Mouse (Mus musculus) urinary bladder, postnatal 14 days (tissue): ENCODE measurements at regions not wholly inside any gene's neighbourhood (a gene's known extent, or its start where the extent isn't known, plus 50 kb on each side); places are given as distances from the start of the nearest gene placed in this dataset.
A peak's percentile ranks its signal among the peaks of the same experiment; 100 is the strongest.

Source experiments
- DNase-seq: peaks from one replicate; pipeline ENCODE4 v3.0.0; 2021; ENCODE audit warnings: low spot score

DNA sequence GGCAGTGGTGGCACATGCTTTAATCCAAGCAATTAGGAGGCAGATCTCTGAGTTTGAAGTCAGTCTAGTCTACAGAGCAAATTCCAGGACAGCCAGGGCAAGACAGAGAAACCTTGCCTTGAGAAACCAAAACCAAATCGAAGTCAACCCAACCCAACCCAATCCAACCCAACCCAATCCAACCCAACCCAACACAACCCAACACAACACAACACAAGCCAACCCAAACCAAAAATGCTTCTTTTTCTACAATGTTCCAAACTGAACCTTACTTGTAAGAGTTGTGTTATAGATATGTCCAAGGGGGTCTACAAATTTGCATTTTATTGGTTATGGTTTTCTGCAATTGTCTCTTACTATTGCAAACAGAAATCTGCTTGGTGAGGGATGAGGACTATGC lies 52.8 kb upstream of the Chodl start:
- DNase-seq = no peak

DNA sequence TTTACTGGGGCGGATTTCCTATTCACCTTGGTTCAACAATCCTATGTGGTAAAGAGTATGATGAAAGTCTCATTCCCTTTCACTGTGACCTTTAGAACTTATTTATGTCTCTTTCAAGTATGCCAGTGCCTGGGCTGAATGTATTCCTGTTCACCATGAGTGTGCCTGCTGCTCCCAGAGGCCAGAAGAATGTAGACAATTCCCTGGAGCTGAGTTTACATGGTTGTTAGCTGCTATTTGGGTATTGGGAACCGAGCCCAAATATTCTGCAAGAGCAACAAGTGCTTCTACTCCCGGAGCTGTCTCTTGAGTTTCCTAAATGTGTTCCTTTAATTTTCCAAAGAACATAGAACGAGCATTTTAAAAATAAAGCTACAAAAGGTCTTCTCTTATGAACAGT lies 71.7 kb upstream of the Chodl start:
- DNase-seq = no peak

DNA sequence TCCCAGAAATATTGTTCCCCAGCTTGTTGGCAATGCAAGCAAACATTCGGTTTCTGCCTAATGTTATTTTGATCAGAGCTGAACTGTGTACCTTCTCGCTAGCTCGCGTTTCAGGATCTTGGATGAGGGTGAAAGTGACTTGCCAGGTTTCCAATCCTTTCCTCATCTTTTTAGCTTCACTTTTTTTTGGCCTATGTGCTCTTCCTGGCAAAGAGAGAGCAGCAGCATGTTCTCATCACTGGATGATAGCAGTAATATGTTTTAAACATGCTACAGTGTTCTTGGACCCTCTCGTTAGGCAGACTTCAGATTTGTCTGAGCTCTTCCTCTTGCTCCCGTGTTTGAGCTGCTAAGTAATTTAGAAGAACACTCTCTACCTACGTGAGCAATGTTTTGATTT lies 99.8 kb upstream of the Chodl start:
- no peak for DNase-seq

DNA sequence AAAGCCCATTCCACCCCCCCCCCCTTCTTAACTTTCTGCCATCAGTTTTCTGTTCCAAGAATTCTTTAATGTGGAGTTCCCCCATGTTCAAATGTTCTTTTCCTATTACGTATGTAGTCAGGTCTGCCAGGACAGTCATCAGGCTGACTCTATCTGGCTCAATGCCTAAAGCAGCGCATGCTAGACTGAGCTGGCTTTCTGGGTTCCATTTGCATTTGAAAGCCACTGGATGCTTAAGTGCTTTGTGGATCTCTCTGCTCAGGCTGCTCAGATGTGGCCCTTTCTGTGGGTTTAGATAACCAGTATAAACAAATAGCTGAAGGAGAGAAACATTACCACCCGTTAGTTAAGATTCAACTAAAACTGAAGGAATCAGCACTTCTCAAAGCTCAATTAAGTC lies 103.0 kb upstream of the Chodl start:
- no peak for DNase-seq

DNA sequence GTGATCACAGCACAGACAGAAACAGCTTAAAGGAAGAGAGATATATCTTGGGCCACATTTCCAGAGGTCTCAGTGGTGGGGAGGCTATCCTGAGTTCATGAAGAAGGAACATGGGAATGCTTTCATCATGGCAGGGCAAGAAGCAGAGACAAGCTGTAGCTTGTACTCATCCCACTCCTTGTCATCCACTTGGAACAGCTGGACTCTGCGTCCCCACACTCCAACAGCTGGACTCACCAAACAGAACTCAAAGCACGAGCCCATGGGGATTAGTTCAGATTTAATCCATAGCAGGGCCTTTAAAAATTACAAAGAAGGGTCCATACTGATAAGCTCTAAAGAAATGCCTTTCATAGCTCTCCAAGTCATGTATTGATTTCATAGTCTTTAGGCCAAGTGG lies 140.7 kb upstream of the Chodl start:
- peak; percentile 39 for DNase-seq

DNA sequence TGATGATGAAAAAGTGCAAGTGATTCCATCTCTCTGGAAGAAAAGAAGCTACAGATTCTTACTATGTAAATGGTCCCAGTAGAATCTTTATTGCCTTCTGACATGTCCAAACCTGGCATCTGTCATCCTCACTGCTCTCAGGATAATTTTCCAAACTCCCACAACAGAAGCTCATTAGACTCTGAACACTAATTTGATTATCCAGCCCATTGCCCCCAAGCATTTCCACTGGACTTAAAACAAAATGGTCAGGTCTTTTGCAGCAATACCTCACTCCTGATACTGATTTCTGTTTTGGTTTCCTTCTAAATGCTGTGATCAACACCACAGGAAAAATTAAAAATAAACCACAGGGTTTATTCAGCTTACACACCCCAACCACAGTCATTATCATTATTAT lies 171.5 kb upstream of the Chodl start:
- DNase-seq = no peak

DNA sequence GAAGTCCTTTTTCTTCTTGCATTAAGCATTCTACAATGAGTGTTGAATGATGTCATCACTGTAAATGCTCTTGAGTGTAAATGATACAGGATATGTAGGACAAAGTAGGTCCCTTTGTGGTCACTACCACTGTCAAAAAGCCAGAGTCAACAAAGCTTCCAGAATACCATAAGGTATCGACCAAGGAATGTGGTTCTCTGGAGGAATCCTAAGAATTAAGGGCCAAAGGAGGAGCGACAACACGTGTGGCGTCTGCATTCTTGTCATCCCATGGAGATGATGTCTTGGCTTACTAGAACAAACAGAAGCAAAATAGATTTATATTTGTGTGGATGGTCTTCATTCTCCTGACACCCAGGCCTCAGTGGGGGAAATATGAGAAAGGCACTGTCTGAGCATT lies 161.4 kb upstream of the D16Ertd472e start:
- no peak for DNase-seq

DNA sequence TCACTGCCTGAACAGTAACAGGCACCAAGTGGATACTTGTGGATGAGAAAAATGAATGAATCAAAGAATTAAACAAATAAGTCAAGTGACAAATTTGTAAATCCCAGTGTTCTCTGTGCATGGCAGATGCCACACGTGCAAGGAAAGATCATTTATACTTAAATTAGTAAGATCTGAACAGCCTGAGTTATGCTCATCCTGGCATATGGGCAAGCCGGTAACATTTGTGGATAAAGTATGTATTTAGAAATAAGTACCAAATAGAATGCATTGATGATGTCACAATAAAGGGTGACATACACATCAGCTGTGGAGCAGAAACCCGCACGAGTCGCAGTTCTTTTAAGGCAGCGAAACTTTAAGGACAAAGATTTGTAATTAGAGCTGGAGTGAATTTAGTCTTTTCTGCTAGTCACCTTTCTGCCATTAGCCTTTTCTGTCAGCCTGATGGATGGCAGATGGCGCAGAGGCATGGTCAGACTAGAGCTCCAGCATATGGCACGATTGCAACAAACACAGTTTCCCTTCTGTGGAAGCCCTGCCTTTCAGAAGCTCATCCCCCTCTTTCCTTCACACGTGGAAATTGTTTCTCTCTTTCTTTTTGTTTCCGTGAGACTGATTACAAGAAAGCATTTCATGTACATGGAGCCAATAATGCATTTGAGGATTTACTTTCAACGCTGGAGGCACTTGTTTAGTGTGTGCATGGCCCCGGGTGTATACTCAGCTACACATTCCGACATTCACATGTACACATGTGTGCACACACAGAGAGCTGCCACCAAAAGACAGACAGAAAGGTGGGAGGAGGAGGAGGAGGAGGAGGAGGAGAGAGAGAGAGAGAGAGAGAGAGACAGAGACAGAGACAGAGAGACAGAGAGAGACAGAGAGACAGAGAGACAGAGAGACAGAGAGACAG lies 154.3 kb upstream of the D16Ertd472e start:
- no peak for DNase-seq

DNA sequence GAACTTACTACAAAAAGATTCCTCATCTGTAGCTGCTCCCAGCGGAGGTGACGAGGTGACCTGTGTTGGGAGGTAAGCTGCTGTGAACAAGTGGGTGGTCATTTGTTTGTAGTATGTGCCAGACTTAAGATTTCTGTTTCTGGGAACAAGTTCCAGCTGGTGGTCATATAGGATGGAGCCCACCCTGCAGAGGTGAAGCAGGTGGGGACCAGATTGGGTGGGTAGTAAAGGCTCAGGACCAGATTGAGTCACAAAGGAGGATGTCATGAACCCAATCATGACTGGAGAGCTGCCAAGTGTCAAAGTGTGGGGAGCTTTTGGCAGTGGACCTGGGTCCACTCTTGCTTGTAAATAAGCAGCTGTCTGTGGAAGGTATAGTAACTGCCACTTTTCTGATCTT lies 149.0 kb upstream of the D16Ertd472e start:
- DNase-seq = no peak

DNA sequence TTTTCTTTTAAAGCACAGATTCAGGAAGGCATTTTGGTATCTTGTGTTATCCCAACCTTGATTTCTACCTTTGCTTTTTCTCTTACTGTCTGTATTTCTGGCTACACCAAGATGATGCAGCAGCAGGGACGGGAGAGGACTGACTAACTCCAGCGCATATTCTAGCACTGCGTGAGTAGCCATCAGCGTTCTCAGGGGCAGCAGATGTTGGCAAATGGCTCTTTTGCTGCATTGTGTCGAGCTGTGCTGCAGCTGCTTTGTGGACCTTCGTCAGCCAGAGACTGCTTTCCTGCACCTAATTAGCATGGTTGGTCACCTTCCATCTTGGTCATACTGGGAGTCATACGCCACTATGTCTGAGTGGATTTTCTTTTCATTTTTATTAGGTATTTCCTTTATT lies 133.4 kb upstream of the D16Ertd472e start:
- no peak for DNase-seq

DNA sequence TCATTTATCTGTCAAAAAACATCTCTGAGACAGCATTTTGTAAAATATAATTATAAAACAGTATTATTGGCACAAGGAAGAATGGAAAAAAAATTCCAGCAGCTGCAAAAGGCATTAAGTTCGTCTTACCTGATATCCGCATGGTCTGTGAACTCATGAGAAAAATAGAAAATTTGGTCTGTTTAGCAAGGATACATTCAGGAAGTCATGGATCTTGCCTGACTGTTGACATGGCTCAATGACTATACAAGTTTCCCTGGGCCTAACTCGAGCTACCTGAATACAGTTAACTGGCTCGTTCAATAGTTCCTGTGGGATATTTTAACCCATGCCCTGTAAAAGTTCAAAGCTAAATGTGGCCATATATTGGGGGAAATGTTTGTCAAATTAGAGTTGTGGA lies 131.1 kb upstream of the D16Ertd472e start:
- DNase-seq = no peak

DNA sequence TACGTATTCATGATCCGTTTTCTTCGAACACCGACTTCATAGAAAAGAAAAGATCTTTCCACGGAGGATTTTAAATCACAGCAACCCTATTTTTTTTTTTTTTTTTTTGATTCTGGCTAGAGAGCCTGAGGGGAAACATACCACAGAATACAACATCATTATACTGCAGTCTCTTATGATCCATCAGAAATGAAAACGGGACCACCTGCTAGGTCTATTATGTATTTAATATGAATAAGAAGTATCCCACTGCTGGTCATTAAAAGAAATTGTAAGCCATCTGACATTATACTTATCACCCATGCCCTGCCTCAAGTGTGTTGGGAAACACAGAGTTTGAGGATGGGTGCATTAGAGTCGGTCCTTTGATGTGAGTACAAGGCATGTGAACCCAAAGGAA lies 130.7 kb upstream of the D16Ertd472e start:
- no peak for DNase-seq

DNA sequence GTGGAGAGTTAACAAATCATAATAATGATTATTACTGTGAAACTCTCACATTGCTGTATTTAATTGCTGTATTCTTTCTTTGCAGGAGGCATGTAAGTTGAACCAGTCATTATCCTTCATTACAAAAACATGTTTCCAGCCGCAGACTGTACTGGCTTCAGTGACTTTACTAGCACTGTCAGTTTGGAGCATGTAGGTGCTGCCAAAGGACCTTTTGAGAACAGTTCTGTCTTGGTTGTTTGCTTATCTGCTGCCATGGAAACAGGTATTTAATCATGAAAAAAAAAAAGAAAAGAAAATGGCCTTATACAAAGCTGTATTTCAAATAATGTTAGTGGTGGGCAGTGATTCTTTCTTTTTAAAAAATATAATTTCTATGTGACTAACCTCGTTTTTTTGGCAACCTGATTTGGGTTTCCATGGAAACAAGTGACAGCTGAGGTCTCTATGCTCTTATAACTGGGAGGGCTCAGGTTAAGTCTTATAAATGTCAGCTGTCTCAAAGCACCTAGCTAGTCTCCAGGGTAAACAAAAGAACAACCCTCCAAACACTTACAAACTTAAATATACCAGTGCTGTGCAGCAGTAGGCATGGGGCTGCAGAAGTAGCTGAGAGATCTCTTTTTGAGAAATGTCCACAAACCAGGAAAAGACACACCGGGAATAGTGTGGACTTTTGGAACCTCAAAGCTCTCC lies 121.2 kb upstream of the D16Ertd472e start:
- DNase-seq = no peak

DNA sequence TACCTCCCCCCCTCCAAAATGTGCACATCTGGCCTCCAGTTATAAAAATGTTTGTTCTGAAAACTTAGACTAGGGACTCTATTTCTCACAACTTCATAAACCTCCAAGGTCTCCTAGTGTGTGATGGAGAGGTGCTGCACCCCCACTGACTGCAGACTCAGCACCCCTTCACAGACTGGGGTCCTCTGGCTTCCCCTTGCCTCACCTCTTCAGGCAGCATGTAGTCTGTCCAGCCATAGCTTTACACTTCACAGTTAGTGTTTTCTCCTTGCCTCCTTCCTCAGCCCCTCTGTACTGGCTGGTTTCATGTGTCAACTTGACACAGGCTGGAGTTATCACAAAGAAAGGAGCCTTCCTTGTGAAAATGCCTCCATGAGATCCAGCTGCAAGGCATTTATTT lies 111.7 kb upstream of the D16Ertd472e start:
- DNase-seq = no peak

DNA sequence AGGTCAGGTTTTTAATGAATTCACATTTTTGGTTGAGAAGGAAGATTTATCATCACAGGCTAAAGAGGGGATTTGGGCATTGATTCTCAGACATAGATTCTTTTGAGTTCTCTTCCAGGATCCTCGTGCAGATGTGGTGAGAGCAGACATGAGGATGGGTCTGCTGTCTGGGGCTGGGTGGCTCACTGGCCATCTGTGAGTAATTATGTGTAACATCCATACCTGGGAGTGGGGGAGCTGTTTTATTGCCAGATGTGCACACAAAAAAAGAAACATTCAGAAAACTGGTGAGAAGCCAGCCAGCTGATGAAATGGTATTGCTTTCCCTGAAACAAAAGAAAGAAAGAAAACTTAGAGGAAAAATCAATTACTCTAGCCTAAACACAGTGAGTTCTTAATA lies 108.7 kb upstream of the D16Ertd472e start:
- no peak for DNase-seq

DNA sequence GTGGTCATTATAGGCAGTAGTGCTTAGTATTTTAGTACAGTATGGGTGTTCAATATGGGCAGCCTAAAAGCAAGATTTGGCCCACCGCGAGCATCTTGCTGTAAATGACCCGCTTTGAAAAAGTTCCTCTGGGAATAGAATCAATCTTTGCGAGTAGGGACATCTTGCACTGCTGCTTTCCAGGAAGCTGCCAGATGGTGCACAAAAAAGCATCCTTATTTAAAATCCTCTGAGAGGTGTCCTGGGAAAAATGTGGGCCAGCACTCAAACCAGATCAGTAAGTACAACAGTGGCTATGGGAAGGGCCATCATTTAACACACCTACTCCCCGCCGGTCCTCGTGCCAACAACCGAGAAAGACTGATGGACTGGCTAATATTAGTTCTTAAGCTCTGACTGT lies 107.5 kb upstream of the D16Ertd472e start:
- no peak for DNase-seq

DNA sequence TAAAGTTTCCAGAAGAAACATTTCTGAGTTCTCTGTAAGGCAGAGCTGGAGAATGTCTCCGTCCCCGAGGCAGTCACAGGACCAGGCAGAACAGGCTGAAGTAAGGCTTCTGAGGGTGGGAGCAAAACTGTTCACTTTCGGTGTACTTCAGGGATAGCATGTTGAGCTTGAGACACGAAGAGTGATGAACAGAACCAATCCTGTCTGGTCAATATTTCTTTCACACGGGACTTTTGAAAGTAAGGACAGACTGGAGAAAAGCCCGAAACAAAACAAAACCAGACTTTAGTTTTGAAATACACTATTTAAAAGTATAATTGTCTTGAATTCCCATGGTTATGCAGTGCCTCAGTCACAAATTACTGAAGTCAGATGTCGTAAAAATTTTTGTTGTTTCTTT lies 84.6 kb upstream of the D16Ertd472e start:
- no peak for DNase-seq

DNA sequence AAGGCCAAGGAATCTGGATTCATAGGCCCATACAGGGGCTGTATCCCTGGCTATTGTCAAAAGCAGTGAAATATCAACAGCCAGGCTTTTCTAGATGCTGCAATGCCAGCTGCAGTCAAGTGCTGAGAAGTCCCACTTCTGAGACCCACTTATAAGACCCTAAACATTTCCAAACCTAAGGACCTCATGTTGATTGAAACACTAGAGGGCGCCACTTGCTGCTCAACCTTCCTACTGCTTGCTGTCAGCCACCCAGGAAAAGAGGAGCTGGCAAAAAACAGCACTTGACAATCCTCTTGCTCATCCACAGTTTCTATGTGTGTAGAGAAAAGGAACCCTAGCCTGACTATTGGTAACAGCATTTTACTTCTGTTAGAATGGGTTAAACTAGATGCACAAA lies 68.2 kb upstream of the D16Ertd472e start:
- DNase-seq = peak; percentile 14

DNA sequence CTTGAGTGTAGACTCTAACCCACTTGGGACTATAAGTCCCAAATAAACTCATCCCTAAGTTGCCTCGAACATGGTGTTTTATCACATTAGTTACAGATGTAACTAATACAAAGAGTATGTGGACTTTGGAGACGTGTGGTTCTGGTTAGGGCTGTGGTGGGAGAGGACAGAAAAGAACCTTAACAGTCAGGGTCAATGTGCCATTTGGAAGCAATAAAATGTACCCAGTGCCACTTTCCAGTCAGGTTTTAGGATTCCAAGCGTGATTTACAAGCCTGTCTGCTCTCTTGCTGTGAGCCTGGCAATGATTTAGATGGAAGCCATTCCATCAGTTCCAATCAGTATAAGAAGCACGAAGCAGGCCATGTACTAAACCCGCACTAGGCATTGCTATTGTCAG lies 65.2 kb upstream of the D16Ertd472e start:
- no peak for DNase-seq

DNA sequence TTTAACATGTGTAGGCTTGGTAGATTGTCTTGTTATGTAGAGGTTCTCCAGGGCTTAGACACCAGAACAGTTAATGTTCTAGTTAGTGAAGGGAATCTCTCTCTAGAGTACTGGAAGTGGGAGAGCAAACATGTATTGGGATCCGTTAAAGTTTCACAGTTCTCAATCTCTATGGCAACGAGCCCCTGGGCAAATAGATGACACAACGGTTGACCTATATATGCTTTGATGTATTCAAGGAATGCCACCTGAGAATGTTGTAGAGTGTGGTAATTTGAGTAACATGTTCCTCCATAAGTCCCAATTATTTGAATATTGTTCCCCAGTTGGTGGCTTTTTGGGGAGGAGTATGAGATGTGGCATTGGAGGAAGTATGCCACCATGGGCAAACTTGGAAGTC lies 64.7 kb upstream of the D16Ertd472e start:
- DNase-seq = no peak

DNA sequence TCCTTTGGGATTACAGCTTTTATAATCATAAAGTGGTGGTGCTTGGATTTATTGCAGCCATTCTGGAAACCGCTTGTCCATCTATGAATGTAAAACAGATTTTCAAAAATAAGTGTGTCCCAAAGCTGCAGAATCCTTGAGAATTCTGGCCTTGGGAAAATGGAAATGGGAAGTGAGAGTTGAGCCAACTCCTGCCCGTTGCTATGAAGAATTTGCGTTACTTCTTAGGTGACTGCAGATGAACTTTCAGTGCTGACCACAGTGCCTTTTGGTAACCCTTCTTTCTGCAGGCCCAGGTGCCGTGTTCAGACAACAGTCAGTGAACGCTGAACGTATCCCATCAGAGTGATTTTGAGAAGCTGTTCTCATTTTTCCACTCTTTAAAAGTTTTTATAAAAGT lies 60.9 kb upstream of the D16Ertd472e start:
- no peak for DNase-seq

DNA sequence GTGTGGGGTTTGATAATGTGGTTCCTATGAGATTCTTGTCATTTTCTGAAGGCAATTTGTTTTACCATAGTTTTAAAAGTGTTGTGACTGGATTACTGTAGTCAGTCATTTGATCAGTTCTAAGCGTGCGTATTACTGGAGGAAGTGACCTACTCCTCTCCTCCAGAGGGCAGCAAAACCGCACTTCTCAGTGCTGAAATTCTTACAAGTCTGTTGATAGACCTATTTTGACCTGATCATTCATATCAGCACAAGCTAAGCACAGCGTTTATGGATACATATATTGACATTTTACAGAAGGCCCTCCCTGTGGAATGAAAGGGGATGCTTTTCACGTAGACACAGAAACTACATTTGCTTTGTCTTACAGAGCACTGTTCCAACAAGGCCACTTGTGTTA lies 60.5 kb upstream of the D16Ertd472e start:
- peak; percentile 15 for DNase-seq

DNA sequence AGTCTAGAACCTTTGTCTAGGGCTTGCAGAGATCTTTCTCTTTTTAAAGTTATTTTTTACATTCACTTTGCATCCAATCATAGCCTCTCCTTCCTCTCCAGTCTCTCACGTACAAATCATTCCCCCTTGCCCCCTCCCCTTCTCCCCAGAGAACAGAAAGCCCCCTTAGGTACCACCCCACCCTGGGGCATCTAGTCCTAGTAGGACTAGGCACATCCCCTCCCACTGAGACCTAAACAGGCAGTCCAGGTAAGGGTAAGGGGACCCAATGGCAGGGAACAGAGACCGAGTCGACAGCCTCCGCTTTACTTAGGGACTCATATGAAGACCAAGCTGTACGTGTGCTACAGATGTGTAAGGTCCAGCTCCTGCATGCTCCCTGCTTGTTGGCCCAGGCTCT lies 59.3 kb upstream of the D16Ertd472e start:
- DNase-seq = no peak

DNA sequence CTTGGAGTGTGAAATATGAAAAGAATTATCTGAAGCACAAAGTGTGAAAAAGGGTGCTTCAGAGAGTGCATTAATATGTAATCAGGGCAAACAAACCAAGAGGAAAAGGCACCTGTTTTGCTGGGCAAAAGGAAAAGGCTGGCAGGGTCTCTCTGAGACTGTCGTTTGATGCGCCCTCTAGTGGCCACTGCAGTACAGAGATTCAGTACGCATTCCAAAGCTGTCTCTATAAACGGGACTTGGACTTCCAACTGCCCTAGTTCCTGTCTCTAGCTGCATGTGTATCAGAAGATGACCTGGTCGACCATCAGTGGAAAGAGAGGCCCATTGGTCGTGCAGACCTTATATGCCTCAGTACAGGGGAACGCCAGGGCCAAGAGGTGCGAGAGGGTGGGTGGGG lies 58.7 kb upstream of the D16Ertd472e start:
- DNase-seq = peak; percentile 75
